Mouse (Mus musculus) C2C12 (cell line): ENCODE measurements at regions not wholly inside any gene's neighbourhood (a gene's known extent, or its start where the extent isn't known, plus 50 kb on each side); places are given as distances from the start of the nearest gene placed in this dataset.

ENCODE experiments used
- CTCF ChIP-seq: IDR thresholded peaks from one replicate; pipeline ENCODE4 v1.5.1; 2011; ENCODE audit not compliant: control insufficient read depth, insufficient read depth, insufficient read length
- MAX ChIP-seq: IDR thresholded peaks from one replicate; pipeline ENCODE4 v1.6.1; 2011; ENCODE audit warnings: mild to moderate bottlenecking, control low read depth
- MYOG ChIP-seq: IDR thresholded peaks from one replicate; pipeline ENCODE4 v1.6.1; 2011; ENCODE audit not compliant: control insufficient read depth, insufficient read length; ENCODE audit errors: extremely low read depth
- USF1 ChIP-seq: IDR thresholded peaks from one replicate; pipeline ENCODE4 v1.6.1; 2011; ENCODE audit warnings: low read depth, mild to moderate bottlenecking, control low read depth, moderate library complexity

- no peak for TF ChIP-seq CTCF
- TF ChIP-seq USF1 = no peak
- no peak for TF ChIP-seq MAX
- TF ChIP-seq MYOG = no peak
Observed at GRCm38 (mm10) chr14:23198676-23199075, 815.6 kb downstream of the Kcnma1 start.
